Mouse (Mus musculus) ES-Bruce4 (cell line): ENCODE measurements around the gene Padi3.

Experiments used
- CTCF ChIP-seq: IDR thresholded peaks from one replicate; pipeline ENCODE4 v1.8.1; 2011; ENCODE audit warnings: low read depth, low read length
- EP300 ChIP-seq: IDR thresholded peaks from 2 replicates; pipeline ENCODE4 v1.6.1; 2011; ENCODE audit warnings: low read depth, low read length; ENCODE audit not compliant: insufficient read depth
- POLR2A ChIP-seq: IDR thresholded peaks from one replicate; pipeline ENCODE4 v1.8.1; 2011; ENCODE audit warnings: low read length; ENCODE audit not compliant: insufficient read depth

- TF ChIP-seq CTCF (no peak), POLR2A (no peak), EP300 (no peak)
Measured at GRCm38 (mm10) chr4:140742543-140742942, 67.9 kb downstream of the Padi3 start, which contains the start of gene Padi6.
